Mouse (Mus musculus): ENCODE measurements at regions not wholly inside any gene's neighbourhood (a gene's known extent, or its start where the extent isn't known, plus 50 kb on each side); places are given as distances from the start of the nearest gene placed in this dataset.
"Not testable (repeated sequence)": the region's sequence is repeated elsewhere in the genome, so short reads cannot be mapped to it uniquely, and the experiment has no call there.

DNA sequence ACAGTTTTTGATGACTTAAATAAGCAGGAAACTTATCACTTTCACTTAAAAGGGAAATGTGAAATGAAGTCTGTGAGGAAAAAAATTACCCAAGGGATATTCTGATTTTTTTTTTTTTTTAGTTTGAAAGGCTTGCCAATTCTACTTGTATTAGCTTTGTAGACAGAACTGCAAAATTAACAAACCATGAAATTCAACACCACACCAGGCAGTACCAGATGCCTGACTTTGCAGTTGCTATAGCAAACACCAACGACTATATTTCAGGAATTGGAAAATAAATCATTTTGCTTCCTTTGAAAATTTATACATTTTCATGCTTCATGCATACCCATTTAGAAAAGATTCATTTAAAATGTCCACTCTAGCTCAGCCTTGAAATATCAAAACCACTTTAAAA, 1206.6 kb downstream of the Grik2 start:
- peak; percentile 20 to 43 for DNase-seq (ENCODE audit: low spot score in 2 of 2)

- no peak for DNase-seq (ENCODE audit: low spot score in 2 of 2)
These were observed 1207.5 kb downstream of the Grik2 start for GRCm38 (mm10) chr10:48581081-48581480.

DNA sequence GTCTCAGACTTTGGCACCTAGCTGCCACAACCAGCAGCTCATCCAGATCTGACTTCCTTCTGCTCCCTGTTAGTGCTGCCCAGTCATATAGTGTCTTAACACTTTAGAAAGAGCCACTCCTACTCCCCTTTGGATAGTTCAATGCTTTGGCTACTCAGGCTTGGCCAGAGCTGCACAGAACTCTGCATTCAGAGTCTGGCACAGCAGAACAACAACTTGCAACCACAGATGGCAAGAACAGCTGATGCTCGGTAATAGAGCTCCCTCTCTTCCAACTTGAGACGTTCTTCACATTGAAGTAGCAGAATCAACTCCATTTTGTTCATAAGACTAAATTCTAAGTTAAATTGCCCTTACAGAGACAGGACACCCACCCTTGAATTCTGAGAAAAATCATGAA, 1216.0 kb downstream of the Grik2 start:
- peak; percentile 19 to 22 for DNase-seq (ENCODE audit: low spot score in 2 of 2)

DNA sequence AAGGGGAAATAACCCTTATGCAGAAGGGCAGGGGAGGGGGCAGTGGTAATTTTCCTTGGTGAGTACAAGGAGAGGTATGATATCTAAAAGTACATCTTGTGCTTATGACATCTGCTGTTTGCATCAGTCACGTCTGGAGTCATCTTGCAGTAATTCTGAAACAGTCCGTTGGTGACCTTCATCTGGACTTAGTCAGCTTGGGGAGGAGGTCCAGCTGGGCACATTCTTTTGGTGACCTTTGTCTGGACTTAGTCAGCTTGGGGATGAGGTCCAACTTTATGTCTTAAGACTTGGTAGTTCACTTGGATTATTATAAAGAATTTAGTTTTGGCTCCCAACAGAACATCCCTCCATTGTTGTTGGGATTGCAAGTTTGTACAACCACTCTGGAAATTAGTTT, 1238.8 kb downstream of the Grik2 start:
- not testable (repeated sequence) for DNase-seq (ENCODE audit: low spot score in 2 of 2)

- peak in 1 of 2 experiments; percentile 29 for DNase-seq (ENCODE audit: low spot score in 2 of 2)
These were observed 1266.3 kb downstream of the Grik2 start for GRCm38 (mm10) chr10:48522258-48522657.

DNA sequence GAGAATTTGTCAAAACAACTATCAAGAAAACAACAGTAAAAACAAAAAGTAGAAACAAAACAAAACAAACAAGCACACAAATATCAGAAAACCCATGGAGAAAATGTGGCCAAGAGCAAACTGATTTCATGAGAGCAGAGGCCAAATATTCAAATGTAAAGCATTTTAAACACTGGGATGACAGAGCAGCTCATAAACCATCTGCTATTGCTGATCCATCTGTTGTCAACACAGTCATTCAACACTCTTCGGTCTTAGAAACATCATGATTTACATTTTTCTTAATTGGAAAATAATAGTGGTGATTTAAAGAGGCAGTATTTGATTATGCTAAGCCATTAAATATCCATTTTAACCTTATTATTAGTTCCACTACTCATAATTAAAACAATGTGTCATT, 1315.6 kb downstream of the Grik2 start:
- DNase-seq (ENCODE audit: low spot score in 2 of 2): no peak

- DNase-seq (ENCODE audit: low spot score in 2 of 2): peak in 1 of 2 experiments; percentile 20
These were observed 1344.7 kb downstream of the Grik2 start for GRCm38 (mm10) chr10:48443739-48444342.

GRCm38 (mm10) chr10:48433287-48433686, 1355.3 kb downstream of the Grik2 start:
- no peak for DNase-seq (ENCODE audit: low spot score in 2 of 2)

DNA sequence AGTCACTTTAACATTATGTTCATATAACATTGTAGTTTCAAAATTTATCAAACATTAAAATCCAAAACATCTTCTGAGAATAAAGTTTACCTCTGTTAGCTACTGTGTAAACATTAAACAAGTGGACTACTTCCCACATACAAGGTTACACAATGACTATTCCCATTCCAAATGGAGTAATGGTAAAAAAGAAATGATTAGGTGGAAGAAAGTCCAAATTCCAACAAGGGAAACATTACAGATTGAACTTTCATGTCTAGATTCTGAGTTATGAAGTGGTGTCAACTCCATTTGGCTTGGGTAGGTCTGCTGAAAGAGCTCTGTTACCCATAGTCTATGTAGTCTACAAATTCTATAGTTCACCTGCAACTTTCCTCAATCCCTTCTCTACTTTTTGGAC, 1363.1 kb downstream of the Grik2 start:
- no peak for DNase-seq (ENCODE audit: low spot score in 2 of 2)

GRCm38 (mm10) chr10:48405071-48405470, 1383.5 kb downstream of the Grik2 start:
- no peak for DNase-seq (ENCODE audit: low spot score in 2 of 2)
